Mouse (Mus musculus): ENCODE measurements around the gene Luc7l2.

GRCm38 (mm10) chr6:38642593-38642992 lies 91.5 kb downstream of the Luc7l2 start:
- no peak for TF ChIP-seq GATA1 (IDR thresholded peaks at IDR 0.05; ENCODE audit: low read depth, low read length)
- no peak for TF ChIP-seq EP300 (IDR thresholded peaks at IDR 0.05; ENCODE audit: low read depth in 1 of 2, low read length in 2 of 2)
- no peak for TF ChIP-seq USF1 (IDR thresholded peaks at IDR 0.05; ENCODE audit: low read depth, low read length)
- TF ChIP-seq POLR2A (IDR thresholded peaks at IDR 0.05; ENCODE audit: control insufficient read depth in 1 of 2, insufficient read depth in 1 of 2, low read depth in 1 of 2, low read length in 2 of 2, poor library complexity in 1 of 2): no peak
- no peak for TF ChIP-seq JUND (IDR thresholded peaks at IDR 0.05; ENCODE audit: low read depth, low read length)
- TF ChIP-seq NELFE (IDR thresholded peaks at IDR 0.05; ENCODE audit: low read depth, low read length): no peak
- TF ChIP-seq ETS1 (IDR thresholded peaks at IDR 0.05; ENCODE audit: low read depth, low read length): no peak
